Mouse (Mus musculus): ENCODE data around the gene Pogk. TPM values are rescaled to one million over a fixed set of nuclear protein-coding genes. Genes with fewer than 3 reads are reported as not detected.

Pogk gene
- total RNA-seq, 2 experiments from 2014 or later, result 0.19 to 0.60 TPM

Other genes with a start within 250 kb of the Pogk start
- gene Mael, start 171.1 kb downstream of the Pogk start, total RNA-seq (2015; ENCODE audit: low replicate concordance), result not detected in 2 replicates
- gene Mael, start 171.1 kb downstream of the Pogk start, total RNA-seq (2017; ENCODE audit: low replicate concordance), result not detected in 2 replicates
- gene Ildr2, start 155.7 kb downstream of the Pogk start, total RNA-seq (2015; ENCODE audit: low replicate concordance), result not detected in 2 replicates
- not detected in 2 replicates for gene Ildr2, start 155.7 kb downstream of the Pogk start, total RNA-seq (2017; ENCODE audit: low replicate concordance)
- 14.8 and 21.9 TPM in 2 replicates for gene Tada1, start 30.8 kb downstream of the Pogk start, total RNA-seq (2015; ENCODE audit: low replicate concordance)
- gene Tada1, start 30.8 kb downstream of the Pogk start, total RNA-seq (2017; ENCODE audit: low replicate concordance), result 6.0 and 6.6 TPM in 2 replicates
- not detected in 2 replicates for gene Gm4846, start 87.7 kb upstream of the Pogk start, total RNA-seq (2015; ENCODE audit: low replicate concordance)
- gene Gm4846, start 87.7 kb upstream of the Pogk start, total RNA-seq (2017; ENCODE audit: low replicate concordance), result not detected in 2 replicates
- not detected in 2 replicates for gene Gm4847, start 237.8 kb upstream of the Pogk start, total RNA-seq (2015; ENCODE audit: low replicate concordance)
- not detected in 2 replicates for gene Gm4847, start 237.8 kb upstream of the Pogk start, total RNA-seq (2017; ENCODE audit: low replicate concordance)

Data from erythroblast, adult 5-6 weeks (primary cell).